Mouse (Mus musculus) lung, postnatal 25 days (tissue): ENCODE measurements around the gene Smarca4.
A peak's percentile ranks its signal among the peaks of the same experiment; 100 is the strongest.

Source experiments
- DNase-seq: peaks from one replicate; pipeline ENCODE4 v3.0.0; 2022; ENCODE audit warnings: low spot score

The Smarca4 gene

DNA sequence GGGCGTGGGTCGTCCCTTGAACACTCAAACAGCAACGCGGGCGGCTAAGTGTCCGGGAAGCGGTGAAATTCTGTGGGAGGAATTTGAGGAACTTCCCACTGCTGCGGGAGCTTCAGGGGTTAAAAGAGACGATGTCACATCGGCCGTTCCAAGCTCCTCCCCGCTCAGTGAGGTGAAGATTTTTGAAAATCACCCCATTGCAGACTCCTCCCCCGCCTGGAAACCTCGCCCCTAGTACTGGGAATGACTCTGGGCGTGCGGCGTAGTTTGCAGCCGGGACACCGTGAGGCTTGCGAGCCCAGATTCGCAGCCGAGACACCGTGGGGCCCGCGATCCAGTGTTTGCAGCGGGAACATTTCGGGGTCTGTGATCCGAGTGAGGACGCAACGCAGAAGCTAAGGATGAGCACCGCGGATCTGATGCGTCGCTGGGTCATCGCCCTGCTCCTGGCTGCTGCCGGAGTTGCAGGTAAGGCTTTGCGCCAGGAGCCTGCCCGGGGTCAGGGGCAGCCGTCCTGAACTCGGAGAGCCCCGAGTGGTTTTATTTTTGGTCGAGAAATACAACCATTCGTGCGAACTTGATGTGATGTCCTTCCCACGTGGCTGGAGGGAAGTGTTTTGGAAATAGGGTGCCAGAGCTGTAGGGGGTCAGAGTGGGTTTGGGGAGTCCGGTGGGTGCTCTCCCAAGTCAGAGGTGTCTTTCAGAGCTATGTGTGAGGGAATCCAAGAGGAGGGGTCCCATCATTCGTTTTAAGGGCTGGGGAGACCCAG is 107.6 kb downstream of the Smarca4 start, which contains the start of gene Ldlr:
TSS of gene Ldlr (plus strand) at position 107 of the 770 bp plus-strand sequence.
- peak; percentile 92 for DNase-seq

DNA sequence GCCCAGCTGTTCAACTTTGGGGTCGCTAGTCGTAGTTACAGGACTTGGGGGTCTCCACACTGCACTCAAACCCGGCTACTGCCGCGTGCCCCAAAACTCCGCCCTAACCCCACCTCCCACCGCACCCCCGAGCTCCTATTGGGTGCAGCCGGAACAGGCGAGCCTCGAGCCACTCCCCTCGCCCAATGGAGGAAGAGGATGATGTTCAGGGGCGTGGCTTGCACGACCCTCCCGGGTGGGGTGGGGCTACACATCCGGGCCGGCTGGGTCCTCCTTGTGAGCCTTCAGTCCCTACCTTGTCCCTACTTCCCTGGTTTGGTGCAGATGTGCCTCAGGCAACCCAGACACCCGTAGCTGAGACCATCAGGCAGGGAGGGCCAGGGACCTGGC is 108.2 kb downstream of the Smarca4 start:
- peak; percentile 94 for DNase-seq

DNA sequence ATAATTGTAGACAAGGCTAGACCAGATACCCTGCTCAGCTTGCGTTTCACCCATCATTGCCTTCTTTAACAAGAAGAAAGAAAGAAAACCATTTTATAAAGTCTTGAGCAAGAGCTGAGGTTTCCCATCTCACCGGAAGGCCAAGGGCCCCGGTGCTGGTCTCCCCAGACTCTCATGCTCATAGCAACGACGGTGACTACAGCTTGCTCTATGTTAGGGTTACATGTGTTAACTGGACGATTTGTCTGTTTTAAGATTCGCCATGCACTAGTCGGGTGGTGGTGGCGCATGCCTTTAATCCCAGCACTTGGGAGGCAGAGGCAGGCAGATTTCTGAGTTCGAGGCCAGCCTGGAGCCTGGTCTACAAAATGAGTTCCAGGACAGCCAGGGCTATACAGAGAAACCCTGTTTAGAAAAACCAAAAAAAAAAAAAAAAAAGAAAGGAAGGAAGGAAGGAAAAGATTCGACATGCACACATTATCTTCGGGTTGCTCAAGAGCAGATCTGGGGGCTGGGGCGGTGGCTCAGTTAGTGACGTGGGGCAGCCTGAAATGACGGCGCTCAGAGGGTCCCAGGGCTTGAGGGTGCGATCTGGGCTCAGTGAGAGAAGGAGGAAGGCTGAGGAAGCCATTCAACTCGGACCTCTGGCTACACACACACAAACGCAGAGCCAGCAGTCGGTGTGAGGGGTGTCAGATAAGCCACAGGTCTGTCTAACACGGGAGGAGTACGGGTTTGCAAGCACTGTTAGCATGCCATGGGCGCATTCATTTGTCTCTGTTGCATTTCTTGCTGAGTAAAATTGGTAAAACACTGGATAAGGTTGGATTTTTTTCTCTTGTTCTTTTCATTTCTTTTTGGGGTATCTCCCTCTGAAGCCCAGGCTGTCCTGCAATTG is 109.5 kb downstream of the Smarca4 start:
- DNase-seq = no peak

DNA sequence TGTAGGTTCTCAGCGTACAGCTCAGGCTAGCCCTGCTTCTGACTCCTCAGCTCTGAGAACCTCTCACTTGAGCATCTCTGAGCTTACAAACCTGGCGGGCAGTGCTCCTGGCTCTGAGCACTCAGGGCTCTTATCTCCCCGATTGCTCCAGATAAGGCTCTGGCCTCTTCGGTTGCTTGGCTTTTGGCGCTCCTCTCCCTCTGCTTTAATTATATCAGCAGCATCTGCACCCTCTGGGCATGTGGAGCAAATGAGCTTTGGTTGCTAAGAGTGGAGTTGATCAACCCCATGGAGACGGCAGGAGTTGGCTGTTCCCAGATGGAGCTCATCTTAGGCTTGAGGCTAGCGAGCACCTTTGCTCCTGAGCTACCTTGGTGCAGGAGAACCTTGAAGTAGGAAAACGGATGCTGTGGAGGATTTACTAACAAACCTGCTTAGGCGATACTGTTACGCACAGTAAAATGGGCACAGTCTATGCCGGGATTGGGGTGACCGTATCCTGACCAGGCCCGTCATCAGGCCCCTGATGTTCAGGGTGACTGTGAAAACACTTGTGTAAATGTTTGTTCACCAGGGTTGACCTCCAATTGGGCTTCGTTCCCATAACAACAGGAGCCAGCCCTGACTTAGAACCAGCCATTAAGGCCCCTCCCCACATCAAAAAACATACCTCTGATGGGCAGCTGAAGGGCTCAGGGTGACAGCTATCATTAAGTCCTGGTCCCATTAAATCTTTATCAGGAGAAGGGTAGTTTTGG is 110.4 kb downstream of the Smarca4 start:
- no peak for DNase-seq

DNA sequence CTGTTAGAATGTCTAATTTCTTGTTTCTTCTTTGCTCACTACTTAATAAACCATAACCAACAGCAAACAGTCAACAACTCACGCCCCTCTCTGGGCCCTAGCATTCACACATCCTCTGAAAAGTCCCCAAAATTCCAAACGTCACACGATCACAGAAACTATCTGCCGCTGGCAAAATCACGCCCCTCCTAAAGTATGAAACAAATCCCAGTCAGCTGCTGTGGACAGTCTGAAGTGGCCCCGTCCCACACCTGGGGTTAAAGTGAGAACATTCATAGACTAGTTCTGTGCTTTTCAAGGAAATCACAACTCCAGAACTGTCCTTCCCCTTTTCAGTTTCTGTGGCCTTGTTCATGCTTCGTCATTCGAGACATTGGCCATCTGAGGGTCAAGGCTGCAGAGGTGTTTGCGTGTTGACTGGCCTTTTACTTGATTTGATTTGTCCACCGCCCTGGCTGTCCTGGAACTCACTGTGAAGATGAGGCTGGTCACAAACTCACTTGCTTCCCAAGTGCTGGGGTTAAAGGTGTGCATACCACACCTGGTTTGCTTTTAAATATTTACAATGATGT is 112.4 kb downstream of the Smarca4 start:
- no peak for DNase-seq

DNA sequence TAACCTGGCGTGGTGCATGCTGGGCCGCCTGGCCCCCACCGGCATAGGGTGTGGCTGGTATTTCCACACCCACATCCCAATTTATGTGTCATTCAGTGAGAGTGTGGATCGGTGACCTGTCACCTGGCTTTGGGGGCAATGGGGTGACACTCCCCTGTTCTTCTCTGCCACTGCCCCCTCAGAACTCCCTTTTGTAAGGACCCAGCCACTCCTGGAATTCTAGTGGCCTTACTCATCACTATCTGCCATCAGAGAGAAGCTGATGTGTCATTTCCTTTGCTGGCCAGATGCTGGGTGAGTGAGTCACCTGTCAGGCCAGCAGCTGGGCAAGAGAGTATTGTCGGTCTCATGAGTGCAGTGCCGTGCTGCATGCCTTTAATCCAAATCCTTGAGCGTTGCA is 113.3 kb downstream of the Smarca4 start:
- DNase-seq = no peak

DNA sequence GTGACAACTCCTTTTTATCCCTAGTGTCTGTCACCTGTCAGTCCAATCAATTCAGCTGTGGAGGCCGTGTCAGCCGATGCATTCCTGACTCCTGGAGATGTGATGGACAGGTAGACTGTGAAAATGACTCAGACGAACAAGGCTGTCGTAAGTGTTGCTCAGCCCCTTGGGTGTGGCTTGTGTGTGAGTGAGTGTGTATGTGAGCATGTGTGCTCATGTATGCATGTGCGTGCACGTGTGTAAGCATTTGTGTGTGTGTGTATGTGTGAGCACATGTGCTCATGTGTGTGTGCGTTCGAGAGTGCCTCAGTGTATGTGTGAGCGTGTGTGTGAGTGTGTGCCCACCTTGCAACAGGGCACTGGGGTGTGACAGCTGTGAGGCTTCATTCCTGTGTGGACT is 116.3 kb downstream of the Smarca4 start:
- DNase-seq = no peak

DNA sequence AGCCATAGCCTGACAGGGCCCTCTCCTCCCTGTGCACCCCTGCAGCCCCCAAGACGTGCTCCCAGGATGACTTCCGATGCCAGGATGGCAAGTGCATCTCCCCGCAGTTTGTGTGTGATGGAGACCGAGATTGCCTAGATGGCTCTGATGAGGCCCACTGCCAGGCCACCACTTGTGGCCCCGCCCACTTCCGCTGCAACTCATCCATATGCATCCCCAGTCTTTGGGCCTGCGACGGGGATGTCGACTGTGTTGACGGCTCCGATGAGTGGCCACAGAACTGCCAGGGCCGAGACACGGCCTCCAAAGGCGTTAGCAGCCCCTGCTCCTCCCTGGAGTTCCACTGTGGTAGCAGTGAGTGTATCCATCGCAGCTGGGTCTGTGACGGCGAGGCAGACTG is 117.5 kb downstream of the Smarca4 start:
- DNase-seq = no peak

DNA sequence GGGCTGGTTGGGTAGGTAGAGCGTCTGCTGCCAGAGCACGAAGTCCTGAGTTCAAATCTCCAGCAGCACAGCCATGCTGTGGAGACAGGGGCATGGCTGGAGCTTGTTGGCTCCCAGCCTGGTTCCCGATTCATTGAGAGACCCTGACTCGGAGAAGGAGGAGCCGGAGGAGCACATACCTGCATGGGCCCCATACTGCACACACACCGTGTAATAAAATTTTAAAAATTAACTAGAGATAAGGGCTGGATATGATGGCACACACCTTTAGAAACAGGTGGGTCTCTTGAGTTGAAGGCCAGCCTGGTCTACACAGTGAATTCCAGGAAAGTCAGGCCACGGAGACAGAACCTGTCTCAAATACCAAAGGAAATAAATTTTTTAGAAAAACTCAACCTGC is 118.0 kb downstream of the Smarca4 start:
- DNase-seq = no peak

DNA sequence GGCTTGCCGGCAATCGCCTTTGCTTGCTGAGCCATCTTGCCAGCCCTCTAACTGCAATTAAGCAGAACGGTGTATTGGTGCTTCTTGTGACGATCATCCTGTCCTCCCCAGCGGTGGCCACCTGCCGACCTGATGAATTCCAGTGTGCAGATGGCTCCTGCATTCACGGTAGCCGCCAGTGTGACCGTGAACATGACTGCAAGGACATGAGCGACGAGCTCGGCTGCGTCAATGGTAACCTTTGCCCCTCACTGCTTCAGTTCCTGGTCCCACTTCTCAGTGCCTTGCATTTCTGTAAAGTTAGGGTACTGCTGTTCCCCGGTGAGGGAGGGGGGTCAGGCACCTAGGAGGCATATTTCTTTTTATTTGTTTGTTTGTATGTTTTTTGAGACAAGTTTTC is 119.2 kb downstream of the Smarca4 start:
- no peak for DNase-seq

DNA sequence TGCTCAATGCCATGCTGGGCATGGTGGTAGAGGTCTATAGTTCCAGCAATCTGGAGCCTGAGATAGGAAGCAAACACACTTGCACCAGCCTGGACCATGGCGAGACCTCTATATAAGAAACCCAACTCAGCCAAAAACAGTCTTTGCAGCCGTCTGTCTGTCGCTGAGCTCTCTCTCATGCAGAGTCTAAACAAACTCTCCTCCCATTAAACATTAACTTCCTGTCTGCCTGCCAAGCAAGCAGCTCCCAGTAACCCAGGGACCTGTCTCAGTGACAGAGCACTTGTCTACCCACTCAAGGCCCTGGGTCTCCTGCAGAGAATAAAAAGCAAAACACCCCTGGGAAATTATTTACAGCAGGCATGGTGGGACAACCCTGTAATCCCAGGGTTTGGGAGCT is 120.6 kb downstream of the Smarca4 start:
- DNase-seq = peak; percentile 59

DNA sequence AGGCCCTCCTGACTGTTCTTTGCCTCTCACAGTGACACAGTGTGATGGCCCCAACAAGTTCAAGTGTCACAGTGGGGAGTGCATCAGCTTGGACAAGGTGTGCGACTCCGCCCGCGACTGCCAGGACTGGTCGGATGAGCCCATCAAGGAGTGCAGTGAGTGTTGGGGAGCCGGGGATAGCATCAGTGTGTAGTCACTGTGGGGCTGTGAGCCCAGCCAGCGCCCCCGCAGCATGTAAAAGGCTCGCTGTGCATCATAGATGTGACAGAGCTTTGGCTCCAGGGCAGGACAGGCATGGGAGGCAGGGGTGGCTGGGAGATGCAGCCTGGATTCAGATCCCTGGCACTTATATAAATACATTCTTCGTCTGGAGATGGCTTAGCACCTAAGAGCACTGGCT is 121.2 kb downstream of the Smarca4 start:
- no peak for DNase-seq

DNA sequence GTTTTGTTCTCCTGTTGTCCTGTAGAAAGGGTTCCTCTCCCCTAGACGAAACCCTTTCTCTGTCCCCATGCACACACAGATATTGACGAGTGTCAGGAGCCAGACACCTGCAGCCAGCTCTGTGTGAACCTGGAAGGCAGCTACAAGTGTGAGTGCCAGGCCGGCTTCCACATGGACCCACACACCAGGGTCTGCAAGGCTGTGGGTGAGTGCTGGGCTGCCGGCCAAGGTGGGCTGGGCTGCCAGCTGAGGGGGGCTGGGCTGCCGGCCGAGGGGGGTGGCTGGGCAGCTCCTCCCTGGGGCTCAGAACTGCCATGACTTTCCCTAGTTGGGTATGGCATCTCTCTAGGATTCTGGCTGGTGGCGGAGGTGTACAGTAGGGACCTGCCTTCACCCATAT is 122.8 kb downstream of the Smarca4 start:
- DNase-seq = no peak

DNA sequence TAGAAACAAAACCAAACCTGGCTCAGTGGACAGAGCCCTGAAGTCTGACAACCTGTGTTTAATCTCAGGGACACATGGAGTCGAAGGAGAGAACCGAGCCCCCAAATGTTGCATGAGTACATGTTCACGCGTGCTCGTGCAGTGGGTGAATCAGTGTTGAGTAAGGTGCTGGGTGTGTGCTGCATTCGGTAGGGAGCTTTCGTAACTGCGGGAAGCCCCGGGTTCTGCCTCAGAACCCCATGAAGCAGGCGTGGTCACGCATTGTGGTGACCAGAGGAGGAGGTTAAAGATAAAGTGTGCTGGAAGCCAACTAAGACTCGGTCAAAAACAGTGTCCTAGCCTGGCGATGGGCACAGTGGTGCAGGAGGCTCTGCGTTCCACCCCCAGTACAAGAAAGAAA is 124.5 kb downstream of the Smarca4 start:
- DNase-seq = no peak

DNA sequence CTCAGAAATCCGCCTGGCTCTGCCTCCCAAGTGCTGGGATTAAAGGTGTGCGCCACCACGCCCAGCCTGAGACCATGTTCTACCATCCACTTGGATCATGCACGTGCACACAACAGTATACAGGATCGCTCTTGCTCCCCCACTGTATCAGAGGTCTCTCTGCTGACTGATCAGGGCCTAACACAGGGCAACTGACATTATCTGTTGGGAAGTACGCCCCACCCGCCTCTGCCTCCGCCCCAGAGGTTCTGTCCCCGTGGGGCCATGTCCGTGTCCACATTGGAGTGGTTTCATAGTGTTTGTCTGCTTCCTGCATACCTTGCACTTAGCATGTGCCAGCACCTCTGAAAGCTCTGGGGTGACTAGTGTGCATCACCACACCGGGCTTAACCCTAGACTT is 125.5 kb downstream of the Smarca4 start:
- DNase-seq = no peak

DNA sequence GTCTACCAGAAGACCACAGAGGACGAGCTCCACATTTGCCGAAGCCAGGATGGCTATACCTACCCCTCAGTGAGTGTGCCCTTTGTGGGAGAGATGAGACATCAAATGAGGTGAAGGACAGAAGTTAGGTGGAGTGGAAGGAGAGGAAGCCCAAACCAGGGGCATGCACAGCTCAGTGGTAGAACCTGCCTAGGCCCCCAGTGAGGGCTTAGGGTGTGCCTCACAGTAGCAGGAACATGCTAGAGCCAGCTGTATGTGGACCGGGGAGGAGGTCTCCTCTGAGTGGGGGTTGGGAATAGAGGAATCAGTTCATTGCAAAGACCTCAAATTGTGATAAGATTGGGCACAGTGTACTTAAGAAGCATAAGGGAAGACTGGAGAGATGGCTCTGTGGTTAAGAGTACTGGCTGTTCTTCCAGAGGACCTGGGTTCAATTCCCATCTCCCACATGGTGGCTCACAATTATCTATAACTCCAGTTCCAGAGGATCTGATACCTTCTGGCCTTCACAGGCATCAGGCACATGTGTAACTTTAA is 131.3 kb downstream of the Smarca4 start:
- DNase-seq = no peak

DNA sequence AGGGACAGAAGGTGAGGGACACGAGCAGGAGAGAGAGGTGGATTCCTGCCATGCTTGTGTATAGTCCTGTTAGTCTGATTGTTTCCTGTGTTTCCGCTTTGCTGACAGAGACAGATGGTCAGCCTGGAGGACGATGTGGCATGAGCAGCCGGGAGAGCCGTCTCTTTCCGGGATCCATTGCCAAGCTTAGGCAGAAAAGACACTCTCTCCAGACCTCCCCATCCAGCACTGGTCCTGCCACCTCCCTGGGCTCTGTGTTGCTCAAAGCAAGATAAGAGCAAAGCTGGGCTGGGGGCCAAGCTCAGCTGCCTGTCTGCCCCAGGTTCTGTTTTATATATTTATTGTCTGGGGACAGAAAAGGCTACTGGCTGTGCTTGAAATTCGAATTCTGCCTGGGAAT is 132.1 kb downstream of the Smarca4 start:
- DNase-seq = peak; percentile 81

DNA sequence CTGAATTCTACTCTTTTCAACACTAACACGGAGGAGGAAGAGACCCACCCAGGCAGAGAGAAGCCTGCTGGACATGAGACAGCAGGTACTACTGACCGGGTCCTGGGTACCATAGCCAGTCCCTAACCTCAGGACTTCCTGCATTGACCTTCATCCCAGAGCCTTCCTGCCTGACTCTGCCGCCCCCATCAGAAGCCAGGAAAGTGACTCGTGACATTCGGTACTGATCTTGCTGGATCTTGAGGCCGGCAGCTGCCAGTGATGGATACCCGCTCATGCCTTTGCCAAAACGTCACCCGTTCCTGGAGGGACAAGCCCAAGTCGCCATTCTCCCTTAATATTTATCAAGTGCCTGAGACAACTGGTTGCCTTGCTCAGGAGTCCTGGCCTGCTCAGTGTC is 132.5 kb downstream of the Smarca4 start:
- no peak for DNase-seq

DNA sequence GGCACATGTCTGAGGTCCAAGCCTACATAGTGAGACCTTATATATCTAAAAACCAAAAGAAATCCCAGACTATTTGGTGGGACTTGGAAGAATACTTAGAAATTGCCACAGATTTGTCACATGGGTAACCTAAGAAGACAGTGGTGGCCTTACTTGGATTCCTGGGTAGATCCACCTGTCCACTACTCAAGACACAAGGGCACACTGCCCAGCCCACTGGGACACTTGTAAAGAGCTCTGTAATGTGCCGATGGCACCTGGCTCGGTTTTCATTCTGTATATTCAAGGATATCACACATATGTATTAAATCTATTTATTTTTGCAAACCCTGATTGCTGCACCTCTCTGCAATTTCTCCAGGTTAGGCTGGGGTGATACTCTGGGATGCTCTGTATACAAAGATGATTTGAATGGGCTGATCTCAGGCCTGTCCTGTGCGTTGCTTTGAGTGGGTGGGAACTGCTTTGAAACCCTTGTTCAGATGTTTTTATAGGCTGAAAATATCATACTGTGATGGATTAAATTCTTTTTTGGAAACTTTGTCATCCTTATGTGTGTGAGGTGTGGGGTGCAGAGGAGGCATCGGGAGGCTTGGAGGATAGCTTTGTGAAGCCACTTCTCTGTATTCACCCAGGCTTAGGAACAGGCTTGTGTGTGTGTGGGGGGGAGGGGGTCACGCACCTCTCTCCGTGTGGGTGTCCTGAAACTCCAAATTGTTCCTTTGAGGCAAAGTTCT is 133.6 kb downstream of the Smarca4 start:
- no peak for DNase-seq

DNA sequence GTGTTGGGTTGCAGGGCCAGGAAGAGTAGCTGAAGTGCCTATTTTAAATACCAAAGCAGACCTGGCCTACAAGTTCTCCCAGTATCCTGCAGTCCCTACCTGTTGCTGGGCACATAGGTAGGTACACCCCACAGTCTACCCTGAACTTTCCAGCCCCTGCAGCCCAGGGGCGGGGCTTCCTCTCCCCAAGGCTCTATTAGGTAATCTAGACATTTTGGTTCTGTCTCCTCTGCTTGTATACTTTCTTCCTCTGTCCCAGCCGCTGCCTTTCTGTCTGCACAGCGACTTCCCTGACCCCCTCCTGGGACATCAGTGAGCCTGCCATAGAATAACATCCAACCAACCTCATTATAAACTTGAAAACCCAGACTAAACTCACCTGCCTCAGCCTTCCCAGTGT is 134.4 kb downstream of the Smarca4 start:
- DNase-seq = no peak

DNA sequence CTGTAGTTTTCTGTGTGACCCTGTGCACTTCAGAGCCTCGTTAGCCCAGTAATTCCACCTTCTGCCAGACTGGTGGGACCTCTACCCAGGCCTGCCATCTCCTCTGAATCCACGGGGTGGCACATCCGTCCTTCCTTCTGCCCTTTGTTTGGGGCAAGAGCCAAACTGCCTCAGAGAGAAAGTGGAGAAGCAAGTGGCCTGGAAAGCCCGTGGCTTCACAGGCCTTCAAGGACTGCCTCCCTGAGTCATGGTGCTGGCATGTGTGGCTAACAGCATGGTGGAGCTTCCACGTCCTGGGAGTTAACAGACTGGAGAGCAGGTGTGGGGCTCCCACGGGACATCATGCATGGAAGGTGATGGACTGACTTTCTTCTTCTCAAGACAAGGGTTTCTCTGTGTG is 135.4 kb downstream of the Smarca4 start:
- peak; percentile 66 for DNase-seq
